Mouse (Mus musculus): Measurements from ENCODE around the gene Hist1h1e. TPM values are rescaled to one million over a fixed set of nuclear protein-coding genes. Genes with fewer than 3 reads are reported as not detected.
A peak's percentile ranks its signal among the peaks of the same experiment; 100 is the strongest.
"Not testable (repeated sequence)": the region's sequence is repeated elsewhere in the genome, so short reads cannot be mapped to it uniquely, and the experiment has no call there.

The Hist1h1e gene
- 10 to 100 TPM; 10.6 to 11.3 TPM for polyA plus RNA-seq (2017; shearing (Covaris generic))

DNA sequence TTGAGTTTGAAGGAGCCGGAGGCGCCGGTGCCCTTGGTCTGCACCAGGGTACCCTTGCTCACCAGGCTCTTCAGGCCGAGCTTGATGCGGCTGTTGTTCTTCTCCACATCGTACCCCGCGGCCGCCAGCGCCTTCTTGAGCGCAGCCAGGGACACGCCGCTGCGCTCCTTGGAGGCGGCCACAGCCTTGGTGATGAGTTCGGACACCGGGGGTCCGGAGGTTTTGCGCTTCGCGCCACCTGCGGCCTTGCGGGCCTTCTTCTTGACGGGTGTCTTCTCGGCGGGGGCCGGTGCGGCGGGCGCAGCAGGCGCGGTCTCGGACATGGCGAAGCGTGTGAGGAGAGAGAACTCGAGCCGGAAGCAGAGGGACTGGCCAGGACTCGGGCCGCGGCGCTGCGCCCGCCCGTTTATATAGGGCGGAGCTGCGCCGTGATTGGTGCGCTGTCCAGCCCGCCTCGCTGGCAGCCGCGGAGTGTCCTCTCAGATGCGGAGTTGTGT is at the start of gene Hist1h1e:
Hist1h1e (minus strand) TSS at position 384 of the 497 bp plus-strand sequence.
- ATAC-seq = peak; percentile 38

DNA sequence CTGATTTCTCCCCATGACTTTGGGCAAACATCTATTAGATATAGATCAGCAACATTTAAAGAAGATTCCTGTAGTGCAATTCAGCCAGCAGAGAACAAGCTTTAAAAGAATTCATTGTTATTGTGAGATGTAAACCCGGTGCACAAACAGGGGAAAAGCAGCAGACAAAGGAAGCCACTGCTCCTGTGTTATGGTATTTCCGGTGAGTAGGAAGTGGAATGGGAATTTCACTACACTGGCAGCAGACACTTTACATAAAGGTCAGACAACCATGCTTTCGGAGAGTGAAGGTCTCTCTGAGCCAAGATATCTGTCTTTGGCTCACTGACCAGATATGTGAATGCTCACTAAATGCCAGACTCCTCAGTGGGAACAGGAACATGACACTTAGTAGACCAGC is 40.2 kb upstream of the Hist1h1e start:
- ATAC-seq = no peak

DNA sequence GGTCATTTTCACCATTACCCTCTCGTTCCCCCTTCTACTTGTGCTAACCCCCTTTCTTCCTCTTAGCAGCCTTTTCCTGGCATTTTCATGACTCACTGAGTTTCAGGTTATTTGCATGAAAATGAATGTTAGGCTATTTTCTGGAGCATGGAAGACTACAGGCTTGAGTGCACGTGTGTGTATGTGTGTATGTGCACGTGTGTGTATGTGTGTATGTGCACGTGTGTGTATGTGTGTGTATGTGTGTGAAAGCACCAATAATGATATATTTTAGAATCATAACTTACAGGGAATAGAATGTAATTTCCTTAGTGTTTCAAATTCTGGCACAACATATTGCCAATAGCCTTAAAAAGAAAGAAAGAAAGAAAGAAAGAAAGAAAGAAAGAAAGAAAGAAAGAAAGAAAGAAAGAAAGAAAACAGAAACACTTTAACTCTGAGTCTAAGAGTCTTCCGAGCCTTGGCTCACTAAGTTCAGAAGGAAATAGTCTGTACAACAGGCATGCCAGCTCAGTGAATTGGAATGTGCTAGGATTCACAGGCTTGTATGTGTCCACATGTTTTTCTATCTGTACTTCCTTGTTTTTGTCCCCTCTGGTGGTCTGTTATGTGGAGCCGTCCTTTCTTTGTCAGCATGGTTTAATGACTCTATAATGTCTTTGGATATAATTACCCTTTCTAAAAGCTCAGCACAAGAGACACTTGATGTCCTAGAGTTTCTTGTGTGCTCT is 37.4 kb upstream of the Hist1h1e start:
- ATAC-seq = no peak

DNA sequence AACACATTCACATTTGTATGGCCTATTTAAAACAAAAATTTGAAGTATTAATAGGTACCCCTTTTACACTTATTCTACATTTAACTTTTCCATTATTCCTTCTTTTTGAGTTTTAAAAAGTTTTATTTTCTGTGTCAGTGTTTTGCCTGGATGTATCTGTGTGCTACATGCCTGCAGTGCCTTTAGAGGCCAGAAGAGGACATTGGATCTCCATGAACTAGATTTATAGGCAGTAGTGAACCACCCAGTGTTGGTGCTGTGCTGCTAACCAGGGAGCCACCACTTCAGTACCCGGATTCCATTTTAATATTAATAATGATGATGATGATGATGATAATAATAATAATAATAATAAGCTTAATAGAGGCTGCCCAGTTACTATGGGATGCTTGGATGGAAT is 8.3 kb upstream of the Hist1h1e start:
- ATAC-seq = no peak

DNA sequence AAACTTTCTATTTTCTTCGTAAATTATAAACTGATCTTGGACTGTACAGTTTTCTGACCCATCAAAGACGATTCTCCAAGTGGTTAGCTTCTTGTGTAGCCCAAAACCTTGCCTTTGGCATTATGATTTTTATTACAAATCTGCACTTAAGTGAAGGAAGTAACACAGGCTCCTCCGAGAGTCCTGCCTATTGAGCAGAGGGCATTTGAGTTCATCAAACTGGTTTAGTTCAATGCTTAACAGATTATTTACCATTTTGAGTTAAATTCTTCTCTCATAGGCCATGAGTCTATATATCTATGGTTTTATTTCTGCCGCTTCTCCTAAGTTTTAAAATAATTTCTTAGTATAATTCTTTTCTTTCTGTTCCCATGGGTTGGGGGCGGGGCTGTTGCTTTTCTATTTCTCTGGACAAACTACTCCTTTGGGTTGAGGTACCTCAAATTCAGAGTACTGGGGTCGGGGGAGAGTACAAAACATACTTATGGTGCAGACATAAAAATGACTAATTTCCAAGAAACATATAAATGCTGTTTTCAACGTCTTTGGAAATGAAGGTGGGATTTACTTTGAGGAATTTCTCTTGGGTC is 598 bp upstream of the Hist1h1e start:
- no peak for ATAC-seq

DNA sequence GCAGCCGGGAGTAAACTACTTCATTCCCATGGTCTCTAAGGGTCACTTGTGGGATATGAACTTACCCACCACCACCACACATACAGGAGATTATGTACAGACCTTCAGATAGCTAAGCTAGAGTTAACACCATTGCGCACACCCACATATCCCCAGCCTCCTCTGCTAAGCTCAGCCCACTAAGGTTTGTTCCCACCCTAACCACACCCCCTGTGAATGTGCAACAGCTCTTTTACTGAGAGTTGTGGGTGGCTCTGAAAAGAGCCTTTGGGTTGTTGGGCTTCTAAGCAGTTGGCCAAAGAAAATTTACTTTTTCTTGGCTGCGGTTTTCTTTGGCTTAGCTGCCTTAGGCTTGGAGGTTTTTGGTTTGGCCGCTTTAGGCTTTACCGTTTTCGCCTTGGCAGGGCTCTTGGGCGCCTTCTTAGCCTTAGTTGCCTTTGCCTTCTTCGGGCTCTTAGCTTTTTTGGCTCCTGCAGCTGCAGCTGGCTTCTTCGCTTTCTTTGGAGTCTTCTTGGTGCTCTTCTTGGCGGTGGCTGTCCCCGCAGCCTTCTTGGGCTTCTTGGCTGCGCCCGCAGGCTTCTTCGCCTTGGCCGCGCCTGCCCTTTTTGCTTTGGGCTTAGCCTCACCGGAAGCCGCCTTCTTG is 705 bp downstream of the Hist1h1e start:
- peak; percentile 72 for ATAC-seq

DNA sequence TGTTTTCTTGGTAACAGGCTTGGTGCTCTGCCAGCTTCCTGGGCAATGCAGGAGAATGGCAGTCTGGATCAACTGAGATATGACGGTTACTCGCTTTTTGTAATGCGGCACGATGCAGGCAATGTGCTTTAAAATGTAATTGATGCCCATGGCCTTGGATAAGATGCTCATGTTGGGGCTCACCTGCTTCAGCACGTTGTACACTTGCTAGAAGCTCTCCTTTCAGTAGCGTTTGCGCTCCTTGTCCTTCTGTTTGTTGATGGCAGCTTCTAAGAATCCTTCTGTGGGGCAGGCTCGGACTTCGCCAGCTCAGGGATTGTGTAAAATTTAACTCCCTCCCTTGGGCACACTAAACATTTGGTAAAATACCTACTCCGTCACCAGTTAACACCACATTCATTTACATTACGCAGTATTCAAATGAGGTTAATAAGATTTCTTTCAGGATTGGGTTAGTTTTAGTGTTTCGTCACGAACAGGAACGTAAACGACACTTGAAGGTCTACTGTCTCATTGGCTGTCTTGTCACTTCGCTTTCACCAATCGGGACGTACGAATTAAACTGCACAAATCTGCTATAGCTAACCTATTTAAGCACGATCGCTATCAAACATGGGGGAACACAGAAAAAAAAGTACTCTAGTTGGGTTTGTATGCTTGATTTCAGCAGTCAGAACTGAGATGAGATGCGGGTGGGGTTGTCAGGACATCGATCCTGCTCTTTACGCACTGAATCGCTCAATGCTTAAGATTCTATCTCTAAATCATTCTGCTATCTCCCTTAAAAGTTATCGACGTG is 1.4 kb downstream of the Hist1h1e start, which contains the start of gene Hist1h2be:
Hist1h2be (minus strand) TSS at position 392 of the 799 bp plus-strand sequence.
- ATAC-seq = peak; percentile 83

DNA sequence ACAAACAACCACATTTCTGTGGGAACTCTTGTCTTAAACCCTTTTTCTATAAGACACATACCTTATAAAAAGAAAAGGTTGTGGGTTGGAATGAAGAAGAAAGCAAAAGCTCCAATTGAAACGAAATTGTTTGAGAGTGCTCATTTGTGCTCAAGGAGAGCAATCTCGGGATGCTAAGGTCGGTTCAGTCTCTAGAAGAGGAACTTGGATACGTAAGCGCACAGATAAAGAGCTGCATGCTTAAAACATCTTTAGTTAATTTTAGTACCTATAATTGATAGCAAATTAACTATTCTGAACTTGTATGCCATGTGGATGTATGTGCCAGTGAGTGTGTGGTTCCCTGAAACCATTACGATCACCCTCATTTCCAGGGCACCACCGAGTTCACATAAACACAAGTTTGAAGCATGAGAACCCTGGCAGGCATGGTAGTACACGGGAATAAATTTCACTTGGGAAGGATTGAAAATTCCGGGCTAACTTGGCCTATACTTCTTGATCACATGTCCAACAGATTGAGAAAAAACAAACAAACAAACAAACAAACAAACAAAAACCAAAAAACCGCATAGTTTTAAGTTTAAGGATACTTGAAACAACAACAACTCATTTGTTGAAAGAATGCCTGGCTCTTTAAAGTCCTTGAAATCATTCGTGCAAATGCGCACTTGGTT is 2.2 kb downstream of the Hist1h1e start:
- no peak for ATAC-seq

DNA sequence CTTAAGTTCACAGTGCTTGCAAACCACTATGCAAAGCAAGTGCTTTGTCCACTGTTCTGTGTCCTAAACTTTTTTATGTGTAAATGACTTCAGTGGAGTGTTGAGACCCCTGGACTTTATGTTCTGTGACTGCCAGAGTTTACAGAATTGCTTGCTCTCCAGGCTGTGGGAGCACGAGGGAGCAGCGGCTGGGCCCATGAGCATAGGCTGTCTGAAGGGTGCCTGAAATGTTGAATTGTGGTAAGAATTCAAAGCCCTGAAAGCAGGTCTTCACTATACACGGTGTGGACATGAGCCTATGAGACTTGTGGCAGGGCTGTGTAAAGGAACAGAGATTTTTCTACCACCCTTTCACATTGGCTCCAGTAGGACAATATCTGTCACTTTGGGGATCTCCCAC is 10.7 kb downstream of the Hist1h1e start:
- no peak for ATAC-seq

DNA sequence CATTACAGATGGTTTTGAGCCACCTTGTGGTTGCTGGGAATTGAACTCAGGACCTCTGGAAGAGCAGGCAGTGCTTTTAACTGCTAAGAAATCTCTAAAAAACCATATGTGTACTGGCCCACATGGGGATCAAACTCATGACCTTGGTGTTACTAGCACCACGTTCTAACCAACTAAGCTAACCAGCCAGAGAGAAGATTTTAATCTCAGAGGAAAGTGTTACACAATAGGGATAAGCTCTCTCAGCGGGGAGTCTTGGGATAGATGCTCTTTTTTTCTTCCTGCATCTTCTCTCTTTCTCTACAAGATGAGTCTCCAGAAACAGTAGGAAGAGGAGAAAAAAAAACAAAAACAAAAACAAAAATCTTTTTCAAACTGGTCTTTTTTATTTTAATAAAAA is 12.0 kb downstream of the Hist1h1e start:
- no peak for ATAC-seq

DNA sequence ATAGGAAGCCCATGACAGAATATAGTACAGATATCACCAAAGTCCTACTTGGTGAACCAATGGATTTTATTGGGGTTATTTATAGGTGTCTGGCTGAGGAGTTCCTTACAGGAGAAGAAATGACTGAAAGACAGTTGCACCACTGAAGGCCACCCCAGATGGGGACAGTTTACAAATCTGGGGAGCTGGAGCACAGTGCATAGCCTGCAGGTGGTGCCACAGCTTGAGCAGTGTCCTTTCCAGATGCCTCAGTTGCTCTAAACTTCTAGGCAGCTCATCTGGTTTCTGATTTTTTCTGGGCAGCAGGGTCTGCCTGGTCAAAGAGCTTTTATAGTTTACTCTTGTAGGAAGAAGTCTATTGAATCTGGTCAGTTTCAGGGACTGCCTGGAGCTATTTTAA is 12.5 kb downstream of the Hist1h1e start:
- no peak for ATAC-seq

DNA sequence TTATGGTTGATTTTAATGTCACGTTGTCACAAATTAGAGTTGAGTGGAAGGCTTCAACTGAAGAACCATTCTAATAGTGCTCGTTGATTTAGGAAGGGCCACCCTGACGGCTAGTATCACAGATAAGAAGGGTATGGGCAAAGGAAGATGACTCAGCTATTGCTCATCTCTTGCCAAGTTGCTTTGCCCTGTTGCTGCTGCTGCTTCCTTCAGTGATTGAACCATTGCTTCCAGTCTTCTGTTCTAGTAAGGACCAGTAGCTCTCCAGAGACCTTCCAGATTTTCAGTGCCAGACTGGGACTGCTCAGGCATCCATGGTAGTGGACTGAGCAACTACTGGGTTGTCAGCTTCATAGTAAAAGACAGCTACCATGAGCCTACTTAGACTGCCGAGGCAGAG is 13.1 kb downstream of the Hist1h1e start:
- no peak for ATAC-seq

DNA sequence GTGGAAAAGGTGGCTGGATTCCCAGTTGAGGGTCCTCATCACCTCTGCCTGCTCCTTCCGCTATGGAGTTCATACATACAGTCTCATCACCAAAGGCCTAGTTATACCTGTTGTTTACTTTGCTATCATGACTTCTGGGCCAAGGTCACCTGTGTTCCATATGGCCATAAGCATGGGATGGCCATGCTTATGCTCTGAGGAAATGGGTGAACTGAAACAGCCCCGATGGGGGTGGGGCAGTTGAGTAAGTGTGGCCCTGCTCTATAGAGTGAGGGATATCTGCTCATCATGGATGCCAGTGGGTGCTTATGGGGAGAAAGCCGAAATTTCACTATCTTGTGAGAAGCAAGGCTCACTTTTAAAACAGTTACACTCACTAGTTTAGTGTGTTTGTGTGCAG is 17.3 kb downstream of the Hist1h1e start:
- ATAC-seq = no peak

DNA sequence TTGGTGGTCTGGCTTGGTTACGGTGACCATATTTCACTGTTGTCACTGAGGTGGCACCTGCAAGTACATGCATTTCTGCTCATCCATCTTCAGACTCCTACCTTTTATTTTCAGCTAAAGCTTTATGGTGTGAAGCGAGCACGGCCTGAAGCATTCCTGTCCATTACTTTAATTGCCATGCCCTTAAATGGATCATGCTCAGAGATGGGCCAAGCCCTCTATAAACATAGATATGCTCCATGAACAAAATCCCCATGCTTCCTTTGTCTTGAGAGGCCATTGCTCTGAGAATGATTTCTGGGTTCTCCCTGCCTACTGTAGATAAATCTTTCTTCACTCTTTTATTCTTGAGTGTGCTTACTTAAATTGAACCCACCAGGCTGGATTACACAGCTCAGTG is 17.9 kb downstream of the Hist1h1e start:
- no peak for ATAC-seq

DNA sequence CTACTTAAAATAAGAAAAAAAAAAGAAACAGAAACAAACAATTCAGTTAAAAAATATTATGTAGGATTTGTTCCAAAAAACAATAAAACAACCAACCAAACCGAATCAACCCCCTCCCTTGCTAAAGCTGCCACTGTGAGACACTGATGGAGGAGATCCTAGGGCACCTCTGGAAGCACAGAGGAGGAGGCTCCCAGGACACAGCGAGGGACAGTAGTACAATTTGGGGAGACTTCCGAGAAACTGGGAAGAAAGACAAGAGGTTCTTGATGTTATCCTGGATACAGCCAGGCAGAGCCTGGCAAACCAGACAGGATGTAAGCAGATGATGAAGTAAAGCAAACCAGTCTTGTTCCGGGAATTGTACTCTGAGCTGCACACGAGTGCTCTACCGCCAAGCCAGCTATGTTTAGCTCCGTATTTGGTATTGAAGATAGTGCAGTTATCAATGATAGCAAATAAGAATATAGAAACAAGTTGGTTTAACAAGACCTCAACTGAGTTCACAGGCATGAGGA is 19.1 kb downstream of the Hist1h1e start:
- no peak for ATAC-seq

DNA sequence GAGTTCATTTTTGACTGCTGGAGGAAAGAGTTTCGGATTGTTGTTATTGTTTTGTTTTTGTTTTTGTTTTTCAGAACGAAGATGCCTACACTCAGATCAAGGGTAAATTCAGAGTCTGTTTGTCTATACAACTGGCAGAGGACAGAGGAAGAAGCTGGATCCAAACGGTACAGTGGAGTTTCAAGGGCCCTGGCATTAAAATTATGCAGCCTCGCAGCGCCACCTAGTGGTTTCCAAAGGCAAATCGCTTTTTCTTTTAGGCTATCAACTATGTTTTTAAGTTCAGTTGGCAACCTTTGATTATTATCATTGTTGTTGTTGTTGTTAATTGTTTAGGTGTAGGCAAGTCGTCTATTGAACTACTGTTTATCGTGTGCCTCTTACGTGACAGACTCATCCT is 24.4 kb downstream of the Hist1h1e start:
- peak; percentile 84 for ATAC-seq

DNA sequence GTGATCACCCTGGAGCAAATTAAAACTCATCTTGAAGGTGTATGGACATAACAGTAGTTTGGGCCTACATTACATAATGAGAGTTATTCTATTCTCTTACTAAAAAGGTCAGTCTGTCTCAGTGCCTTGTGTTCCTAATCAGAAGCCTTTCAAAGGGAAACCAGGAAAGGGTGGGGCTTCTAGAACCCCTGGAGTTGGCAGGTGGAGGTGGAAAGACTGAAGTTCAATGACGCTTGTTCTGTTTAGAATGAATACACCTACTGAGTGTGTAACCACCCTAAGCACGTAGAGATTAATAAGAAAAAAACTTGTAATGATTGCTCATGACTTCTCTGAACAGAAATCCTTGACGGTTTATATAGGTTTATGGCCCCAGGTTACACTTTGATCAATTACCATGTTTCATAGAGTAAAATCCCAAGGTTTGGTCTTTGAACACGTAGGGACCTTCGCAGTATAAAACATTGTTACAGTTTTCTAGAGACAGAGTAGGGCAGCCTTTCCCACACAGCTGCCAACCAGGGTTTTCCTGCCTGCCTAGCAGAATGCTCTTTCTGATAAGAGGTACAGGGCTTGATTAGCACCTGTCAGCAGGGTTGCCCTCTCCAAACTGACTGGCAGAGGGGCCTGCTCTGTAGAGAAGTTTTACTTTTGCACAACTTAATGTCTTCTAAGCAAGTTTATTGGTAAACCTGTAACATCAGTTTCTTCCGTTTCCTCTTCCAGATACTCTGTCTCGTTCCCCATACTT is 26.6 kb downstream of the Hist1h1e start:
- ATAC-seq = no peak

DNA sequence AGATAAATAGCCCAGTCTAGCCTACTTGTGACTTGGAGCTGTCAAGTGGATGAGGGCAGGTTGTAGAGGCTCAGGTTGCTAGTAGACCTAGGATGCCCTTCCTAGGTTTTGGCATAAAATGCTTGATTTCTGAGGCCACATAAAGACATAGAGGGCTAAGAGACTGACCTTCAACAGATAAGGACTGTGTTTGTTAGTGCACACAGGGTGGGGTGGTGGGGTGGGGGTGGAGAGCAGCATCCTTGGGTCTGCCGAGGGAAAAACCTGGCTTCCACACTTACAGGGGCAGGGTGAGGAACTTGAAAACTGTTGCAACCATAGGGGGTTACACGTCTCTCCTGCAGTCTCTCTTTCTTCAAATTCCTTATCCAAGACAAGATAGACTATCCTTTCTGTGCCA is 27.2 kb downstream of the Hist1h1e start:
- no peak for ATAC-seq

DNA sequence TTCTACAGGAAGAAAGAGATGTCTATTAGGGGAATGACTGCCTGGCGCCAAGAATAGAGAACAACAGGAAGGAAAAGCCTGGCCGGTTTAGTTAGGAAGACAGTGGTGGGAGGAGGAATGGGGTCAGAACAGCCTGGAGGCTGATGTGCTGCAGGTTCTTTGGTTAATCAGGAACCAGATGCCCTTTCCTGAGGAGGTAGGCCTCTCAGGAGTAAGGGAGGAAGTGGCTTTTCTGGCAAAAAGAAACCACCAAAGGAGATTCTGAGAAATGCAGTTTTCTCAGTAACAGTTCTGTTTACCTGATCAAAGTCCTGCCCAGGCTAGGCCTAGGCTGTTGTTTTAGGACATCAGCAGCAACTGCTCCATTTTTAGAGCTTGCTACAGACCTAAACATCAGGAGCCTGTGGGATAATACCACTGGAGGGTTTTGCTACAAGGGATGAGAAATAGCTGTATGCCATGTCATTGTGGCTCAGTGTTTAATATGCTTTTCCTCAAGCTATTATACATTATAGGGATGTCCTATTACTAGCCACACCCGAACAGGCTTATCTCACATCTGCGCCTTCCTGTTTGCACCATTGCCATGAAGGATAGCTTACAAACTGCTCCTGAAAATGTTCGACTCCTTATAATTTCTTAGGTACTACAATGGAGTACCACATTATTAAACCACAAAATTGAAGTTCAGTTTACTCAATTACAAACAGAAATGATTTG is 29.1 kb downstream of the Hist1h1e start:
- ATAC-seq = peak; percentile 45

DNA sequence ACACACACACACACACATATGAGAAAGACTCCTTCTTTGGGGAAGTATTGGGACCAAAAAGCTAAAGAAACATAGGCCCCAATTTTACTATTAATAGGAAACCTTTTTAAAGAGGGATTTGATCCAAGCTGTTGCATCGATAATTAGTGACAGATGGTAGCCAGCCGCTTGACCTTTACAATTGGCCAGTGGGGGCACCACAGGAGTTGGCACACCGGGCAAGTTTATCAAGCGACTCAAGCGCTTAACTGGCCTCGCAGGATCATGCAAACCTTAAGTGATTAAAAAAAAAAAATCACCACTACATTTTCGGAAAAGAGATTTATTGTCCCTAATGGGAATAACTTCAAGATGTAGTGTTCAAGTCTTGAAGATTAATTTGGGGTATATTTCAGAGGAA is 29.7 kb downstream of the Hist1h1e start:
- ATAC-seq = no peak

DNA sequence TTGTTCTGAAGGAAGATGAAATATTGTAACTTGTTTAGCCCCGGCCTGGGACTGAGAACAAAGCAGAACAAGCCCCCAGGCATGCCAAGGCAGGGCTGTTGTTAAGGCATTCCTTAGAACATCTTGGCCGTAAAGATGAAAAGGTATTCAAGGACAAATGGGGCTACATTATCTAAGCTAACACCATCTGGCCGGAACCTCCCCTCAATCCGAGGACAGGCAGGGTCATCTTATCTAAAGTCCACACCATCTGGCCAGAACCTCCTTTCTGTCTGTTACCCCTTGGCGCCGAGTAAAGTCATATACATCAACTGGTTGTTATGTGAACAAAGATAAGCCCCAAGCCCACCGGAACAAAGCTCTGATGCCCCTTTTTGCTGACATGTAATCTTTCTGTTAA is 30.5 kb downstream of the Hist1h1e start:
- not testable (repeated sequence) for ATAC-seq
